Mouse (Mus musculus) midbrain, postnatal 0 days (tissue): ENCODE data around the gene Fmo1. TPM values are rescaled to one million over a fixed set of nuclear protein-coding genes. Genes with fewer than 3 reads are reported as not detected.
A peak's percentile ranks its signal among the peaks of the same experiment; 100 is the strongest.

Source experiments
- ATAC-seq: fragments of 200-750 bp; cut with Nextera tagmentation; 2 replicates; pipeline ENCODE4 v1.8.0; 2017; ENCODE audit warnings: moderate number of reproducible peaks, mild to moderate bottlenecking, moderate TSS enrichment, moderate library complexity; ENCODE audit not compliant: low FRiP score
- DNase-seq: peaks from one replicate; pipeline ENCODE4 v3.0.0-alpha.2; 2015; ENCODE audit warnings: low spot score
- H3K27ac ChIP-seq: fragments of 300-500 bp; sonication (generic); 2 replicates; pipeline ENCODE4 v1.5.1; 2014; ENCODE audit warnings: low read depth, mild to moderate bottlenecking, low read length, mixed read lengths
- H3K27me3 ChIP-seq: fragments of 300-500 bp; sonication (generic); 2 replicates; pipeline ENCODE4 v1.6.1; 2014; ENCODE audit warnings: low read length, control low read depth, mixed read lengths; ENCODE audit not compliant: insufficient read depth
- H3K36me3 ChIP-seq: fragments of 300-500 bp; sonication (generic); 2 replicates; pipeline ENCODE4 v1.6.1; 2014; ENCODE audit warnings: low read length, control low read depth, mixed read lengths; ENCODE audit not compliant: insufficient read depth
- H3K4me1 ChIP-seq: fragments of 300-500 bp; sonication (generic); 2 replicates; pipeline ENCODE4 v1.6.1; 2014; ENCODE audit warnings: mild to moderate bottlenecking, control low read depth, antibody characterized with exemption, low read length, mixed read lengths; ENCODE audit not compliant: insufficient read depth
- H3K4me2 ChIP-seq: fragments of 300-500 bp; sonication (generic); 2 replicates; pipeline ENCODE4 v1.6.1; 2014; ENCODE audit warnings: low read depth, mild to moderate bottlenecking, low read length, mixed read lengths; ENCODE audit not compliant: poor library complexity, severe bottlenecking
- H3K4me3 ChIP-seq: fragments of 300-500 bp; sonication (generic); 2 replicates; pipeline ENCODE4 v1.5.1; 2014; ENCODE audit warnings: low read depth, mild to moderate bottlenecking, low read length, moderate library complexity
- H3K9ac ChIP-seq: fragments of 300-500 bp; sonication (generic); replicated peaks from 2 replicates; pipeline ENCODE4 v1.6.1; 2014; ENCODE audit warnings: mild to moderate bottlenecking, low read length, moderate library complexity, mixed read lengths; ENCODE audit not compliant: poor library complexity, severe bottlenecking
- H3K9me3 ChIP-seq: fragments of 300-500 bp; sonication (generic); 2 replicates; pipeline ENCODE4 v1.6.1; 2016; ENCODE audit warnings: low read length, control low read depth
- CTCF ChIP-seq: IDR thresholded peaks from 2 replicates; pipeline ENCODE4 v1.5.1; 2016; ENCODE audit warnings: antibody characterized with exemption, mild to moderate bottlenecking
- WGBS: fragments of 180-500 bp; shearing (Covaris S2); extraction: QIAGEN DNeasy Blood & Tissue Kit; methylation state at CpG from one replicate; pipeline ENCODE4 v1.1.7; 2014; 5-methylcytosine and 5-hydroxymethylcytosine counted together
- polyA plus RNA-seq: library from polyadenylated mRNA; unstranded; fragments of >200 nt; fragmentation: Nextera tagmentation; extraction: Ambion mirVana; gene quantifications from 2 replicates; pipeline ENCODE4 v1.2.1, GENCODE M21; 2015
- total RNA-seq: library from RNA; depleted of rRNA; stranded (reverse); fragments of >200 nt; gene quantifications from 2 replicates; pipeline ENCODE4 v1.2.3, GENCODE M21; 2014

Gene Fmo1
- total and polyA plus RNA-seq, 2 experiments from 2014 or later: 35.0 to 69.1 TPM

GRCm38 (mm10) chr1:162813836-162814156 lies 52.6 kb downstream of the Fmo1 start, which contains the start of gene Fmo4:
Gene Fmo4 (minus strand): TSS chr1:162813972.
- no peaks in the 10 kb centered on the region; the same call in 1 of the 2 replicates for H3K4me1 ChIP-seq
- ATAC-seq: no peak
- peak; percentile 37 for DNase-seq
- no peaks in the 10 kb centered on the region for H3K9me3 ChIP-seq
- no peak within 1 kb of the TSS for H3K4me3 ChIP-seq
- H3K27me3 ChIP-seq: no peaks in the 10 kb centered on the region
- H3K9ac ChIP-seq: no peak within 1 kb of the TSS
- WGBS: 30% methylated on average over 8 of the region's 8 CpGs
- no peak within 1 kb of the TSS for H3K4me2 ChIP-seq
- H3K36me3 ChIP-seq: no peaks in the 10 kb centered on the region
- H3K27ac ChIP-seq: no peak within 1 kb of the TSS
- peak; percentile 60 for TF ChIP-seq CTCF

- 87% methylated on average over 9 of the region's 9 CpGs for WGBS
- no peak overlapping the region for H3K4me2 ChIP-seq
Observed at GRCm38 (mm10) chr1:162813143-162813835, 53.1 kb downstream of the Fmo1 start.

GRCm38 (mm10) chr1:162808541-162808940 lies 57.9 kb downstream of the Fmo1 start:
- Histone ChIP-seq H3K4me3 (no peak overlapping the region), H3K4me2 (no peak overlapping the region), H3K36me3 (no peaks in the 10 kb centered on the region), H3K27ac (no peak overlapping the region), H3K4me1 (no peaks in the 10 kb centered on the region), H3K9ac (no peak overlapping the region), H3K9me3 (no peaks in the 10 kb centered on the region), H3K27me3 (no peaks in the 10 kb centered on the region)
- ATAC-seq (no peak), DNase-seq (no peak)
- no peak for TF ChIP-seq CTCF
- 77% methylated on average over 3 of the region's 3 CpGs for WGBS

More at GRCm38 (mm10) chr1:162813143-162813835, 53.1 kb downstream of the Fmo1 start:
- no peak overlapping the region for H3K27ac ChIP-seq
- DNase-seq (no peak), ATAC-seq (no peak)
- H3K4me1 ChIP-seq: no peaks in the 10 kb centered on the region; the same call in 1 of the 2 replicates
- no peak overlapping the region for H3K4me3 ChIP-seq
- H3K9ac ChIP-seq: no peak overlapping the region
- TF ChIP-seq CTCF: no peak
- H3K9me3 ChIP-seq: no peaks in the 10 kb centered on the region
- H3K36me3 ChIP-seq: no peaks in the 10 kb centered on the region
- H3K27me3 ChIP-seq: no peaks in the 10 kb centered on the region

- Histone ChIP-seq H3K4me3 (no peak overlapping the region), H3K27me3 (no peaks in the 10 kb centered on the region), H3K9ac (no peak overlapping the region), H3K27ac (no peak overlapping the region), H3K4me2 (no peak overlapping the region), H3K9me3 (no peaks in the 10 kb centered on the region), H3K36me3 (no peaks in the 10 kb centered on the region), H3K4me1 (no peaks in the 10 kb centered on the region)
- no peak for TF ChIP-seq CTCF
- DNase-seq: no peak
- 88% methylated on average over 5 of the region's 5 CpGs for WGBS
- ATAC-seq: no peak
Observed at GRCm38 (mm10) chr1:162807441-162807840, 59.0 kb downstream of the Fmo1 start.

GRCm38 (mm10) chr1:162805011-162805410 lies 61.4 kb downstream of the Fmo1 start:
- ATAC-seq (no peak), DNase-seq (no peak)
- Histone ChIP-seq H3K36me3 (no peaks in the 10 kb centered on the region), H3K4me2 (no peak overlapping the region), H3K9ac (no peak overlapping the region), H3K27ac (no peak overlapping the region), H3K4me1 (no peaks in the 10 kb centered on the region), H3K27me3 (no peaks in the 10 kb centered on the region), H3K9me3 (no peaks in the 10 kb centered on the region), H3K4me3 (no peak overlapping the region)
- TF ChIP-seq CTCF: peak; percentile 36
- WGBS: 54% methylated on average over 5 of the region's 5 CpGs

GRCm38 (mm10) chr1:162796441-162796840 lies 70.0 kb downstream of the Fmo1 start:
- H3K9me3 ChIP-seq: no peaks in the 10 kb centered on the region
- H3K9ac ChIP-seq: no peak overlapping the region
- DNase-seq (peak; percentile 41), ATAC-seq (no peak)
- no peak overlapping the region for H3K4me3 ChIP-seq
- H3K27me3 ChIP-seq: no peaks in the 10 kb centered on the region
- no peaks in the 10 kb centered on the region for H3K36me3 ChIP-seq
- TF ChIP-seq CTCF: no peak
- H3K27ac ChIP-seq: no peak overlapping the region
- H3K4me1 ChIP-seq: no peaks in the 10 kb centered on the region
- no peak overlapping the region for H3K4me2 ChIP-seq
